Mouse (Mus musculus) embryo, embryonic 9.5 days (tissue): ENCODE measurements at regions not wholly inside any gene's neighbourhood (a gene's known extent, or its start where the extent isn't known, plus 50 kb on each side); places are given as distances from the start of the nearest gene placed in this dataset.

ENCODE experiments used
- DNase-seq: peaks from one replicate; pipeline ENCODE4 v3.0.0-alpha.2; 2017; ENCODE audit errors: extremely low spot score

DNA sequence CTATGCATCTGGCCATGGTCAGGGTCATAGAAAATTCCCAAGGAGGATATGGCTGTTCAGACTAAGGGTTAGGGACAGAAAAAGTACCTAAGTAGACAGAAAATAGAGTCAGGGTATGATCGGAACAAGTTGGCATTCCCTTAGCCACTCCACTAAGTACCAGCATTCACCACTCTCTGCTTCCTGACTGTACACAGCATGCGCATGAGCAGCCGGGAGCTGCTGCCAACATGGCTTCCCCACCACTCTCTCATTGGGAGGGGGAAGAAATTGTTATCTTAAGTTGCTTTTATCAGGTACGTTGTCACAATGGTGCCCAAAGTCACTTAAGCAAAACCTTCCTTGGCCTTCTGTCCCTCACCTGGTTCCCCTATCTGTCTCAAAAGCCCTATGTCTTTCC, 282.0 kb upstream of the Hs6st1 start:
- DNase-seq = no peak

DNA sequence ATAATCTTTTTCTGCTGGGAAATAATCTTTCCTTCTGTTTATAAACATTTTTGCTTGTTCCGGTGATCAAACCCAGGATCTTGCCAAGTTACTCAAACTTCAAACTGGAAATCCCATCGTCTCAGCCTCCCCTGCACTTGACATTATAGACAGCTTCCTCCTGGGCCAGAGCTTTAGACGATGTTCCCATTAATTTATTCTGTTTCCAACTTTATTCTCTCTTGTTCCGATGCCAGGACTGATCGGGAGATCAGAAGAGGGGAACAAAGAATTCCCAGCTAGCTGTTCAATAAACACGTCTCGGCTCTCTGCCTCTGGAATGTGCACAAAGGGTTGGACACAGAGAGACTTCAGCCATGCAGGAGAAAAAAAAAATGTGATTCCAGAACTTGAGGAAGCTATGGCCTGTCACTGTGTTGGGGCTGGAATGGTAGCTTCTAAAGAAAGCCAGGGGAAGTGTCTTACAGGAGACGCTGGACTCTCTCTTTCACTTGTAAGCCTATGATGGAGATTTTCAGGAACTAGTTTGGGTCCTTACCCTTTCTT, 281.5 kb upstream of the Hs6st1 start:
- DNase-seq = no peak

DNA sequence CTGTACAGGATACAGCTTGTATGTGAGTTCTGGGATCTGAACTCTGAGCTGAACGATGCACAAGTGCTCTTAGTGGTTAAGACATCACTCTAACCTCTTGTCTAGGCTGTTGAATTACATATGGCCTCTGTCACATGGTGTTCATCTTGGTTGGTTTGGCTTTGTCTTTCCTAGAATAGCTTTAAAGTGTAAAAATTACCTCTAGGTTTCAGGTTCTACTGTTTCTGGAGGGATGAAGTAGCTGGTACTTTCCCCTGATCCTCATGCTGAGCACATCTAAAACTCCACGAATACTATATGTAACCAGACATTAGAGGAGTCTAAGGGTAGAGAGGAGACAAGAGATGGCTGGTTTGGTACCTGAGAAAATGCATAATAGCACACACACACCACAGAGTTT, 271.1 kb upstream of the Hs6st1 start:
- no peak for DNase-seq

DNA sequence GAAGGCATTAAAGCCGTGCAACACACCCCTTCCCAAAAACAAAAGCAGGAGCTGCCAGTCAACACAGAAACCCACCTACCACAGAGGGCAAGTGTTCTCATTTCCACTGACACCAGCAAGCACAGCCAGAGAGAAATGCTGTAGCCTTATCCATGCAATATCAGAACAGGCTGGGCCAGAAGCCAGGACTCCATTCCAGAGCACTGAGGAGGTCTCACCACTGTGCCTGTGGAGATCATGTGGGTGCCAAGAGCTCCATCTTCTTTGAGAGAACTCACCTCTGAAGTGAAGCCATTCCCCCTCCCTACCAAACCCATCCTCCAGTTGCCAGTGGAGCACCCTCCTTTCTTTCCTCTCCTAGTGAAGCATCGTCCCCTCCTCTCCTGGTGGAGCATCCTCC, 270.7 kb upstream of the Hs6st1 start:
- no peak for DNase-seq

DNA sequence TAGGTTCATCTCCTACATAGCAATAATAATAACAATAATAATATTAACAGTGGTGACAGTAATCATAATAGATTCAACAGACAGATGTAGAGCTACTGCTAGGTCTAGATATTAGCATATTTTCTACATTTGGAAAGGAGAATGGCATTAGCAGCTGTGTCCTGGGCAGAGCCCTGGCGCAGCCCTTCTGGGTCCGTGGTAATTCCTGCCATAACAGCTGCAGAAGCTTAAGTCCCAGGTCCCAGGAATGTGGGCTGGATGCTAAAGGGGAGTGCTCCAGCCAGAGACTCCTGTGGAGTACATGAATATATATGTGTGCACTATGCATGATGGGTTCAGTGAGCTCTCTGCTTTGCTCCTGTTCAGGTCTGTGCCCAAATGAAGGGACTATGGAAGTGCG, 262.7 kb upstream of the Hs6st1 start:
- no peak for DNase-seq

DNA sequence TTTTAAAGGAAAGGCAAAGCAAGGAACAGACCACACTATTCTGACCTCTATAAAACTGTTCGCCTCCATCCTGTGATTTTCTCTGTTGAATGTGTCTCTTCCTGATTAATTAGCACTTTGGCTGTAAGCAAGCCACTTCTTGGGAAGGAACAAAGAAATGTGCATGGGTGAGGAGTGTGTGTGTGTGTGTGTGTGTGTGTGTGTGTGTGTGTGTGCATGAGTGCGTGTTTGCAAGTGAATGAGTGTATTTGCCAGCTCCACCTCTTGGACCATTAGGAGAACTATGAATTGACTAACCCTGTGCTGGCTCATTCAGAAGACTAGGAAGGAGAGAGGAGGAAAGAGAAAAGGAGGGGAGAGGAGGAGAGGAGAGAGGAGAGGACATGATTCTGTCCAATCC, 261.9 kb upstream of the Hs6st1 start:
- no peak for DNase-seq

DNA sequence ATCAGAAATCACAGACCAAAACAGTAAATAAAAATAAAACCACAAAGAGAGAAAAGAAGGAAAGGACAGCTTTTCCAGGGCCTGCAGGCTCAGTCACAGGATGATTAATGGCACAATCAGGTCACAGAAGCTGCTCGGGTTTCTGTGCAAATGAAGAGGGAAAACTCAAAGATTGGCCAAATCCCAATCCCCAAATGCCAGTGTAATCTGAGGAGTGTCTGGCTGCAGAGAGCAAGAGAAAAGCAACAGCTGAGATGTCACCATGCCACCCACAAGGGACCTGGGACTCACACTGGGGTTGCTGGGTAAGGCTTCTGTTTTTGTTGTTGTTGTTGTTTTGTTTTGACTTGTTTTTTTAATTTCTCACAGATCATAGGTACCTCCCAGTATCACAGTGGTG, 261.5 kb upstream of the Hs6st1 start:
- no peak for DNase-seq

DNA sequence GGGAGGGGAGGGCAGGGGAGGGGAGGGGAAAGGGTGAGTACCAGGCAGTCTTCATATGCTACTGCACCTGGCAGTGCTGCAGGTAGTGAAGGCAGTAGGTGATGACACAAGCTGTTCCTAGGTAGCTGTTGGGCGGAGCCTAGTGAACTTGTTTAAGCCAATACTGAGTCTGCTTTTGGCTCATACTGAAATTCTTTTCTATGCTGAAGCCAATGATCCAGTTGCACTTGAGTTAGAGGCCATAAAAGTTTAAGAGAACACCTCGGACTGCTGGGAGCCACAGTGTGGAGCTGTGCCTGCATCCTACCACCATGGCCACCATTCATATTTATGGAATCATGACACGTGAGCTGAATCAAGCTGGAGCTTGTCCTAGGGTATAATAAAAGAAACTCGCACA, 259.3 kb upstream of the Hs6st1 start:
- DNase-seq = no peak

DNA sequence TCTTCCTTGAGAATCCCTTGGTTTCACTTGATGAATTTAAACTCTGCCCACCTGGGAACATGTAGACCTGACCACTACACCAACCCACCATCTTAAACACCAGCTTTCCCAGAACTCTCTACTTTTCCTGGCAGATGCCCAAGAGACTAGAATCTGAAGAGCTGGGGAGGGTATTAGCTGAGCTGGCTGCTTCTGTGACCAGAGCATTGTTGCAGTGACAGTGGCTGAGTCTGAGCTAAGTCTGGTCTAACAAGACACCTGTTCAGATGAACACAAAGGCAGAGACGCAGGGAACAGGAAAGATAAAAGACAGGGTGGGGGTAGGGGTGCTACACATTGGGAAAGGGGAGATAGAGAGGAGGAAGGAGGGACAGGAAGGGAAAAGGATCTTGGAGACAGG, 258.9 kb upstream of the Hs6st1 start:
- DNase-seq = no peak

DNA sequence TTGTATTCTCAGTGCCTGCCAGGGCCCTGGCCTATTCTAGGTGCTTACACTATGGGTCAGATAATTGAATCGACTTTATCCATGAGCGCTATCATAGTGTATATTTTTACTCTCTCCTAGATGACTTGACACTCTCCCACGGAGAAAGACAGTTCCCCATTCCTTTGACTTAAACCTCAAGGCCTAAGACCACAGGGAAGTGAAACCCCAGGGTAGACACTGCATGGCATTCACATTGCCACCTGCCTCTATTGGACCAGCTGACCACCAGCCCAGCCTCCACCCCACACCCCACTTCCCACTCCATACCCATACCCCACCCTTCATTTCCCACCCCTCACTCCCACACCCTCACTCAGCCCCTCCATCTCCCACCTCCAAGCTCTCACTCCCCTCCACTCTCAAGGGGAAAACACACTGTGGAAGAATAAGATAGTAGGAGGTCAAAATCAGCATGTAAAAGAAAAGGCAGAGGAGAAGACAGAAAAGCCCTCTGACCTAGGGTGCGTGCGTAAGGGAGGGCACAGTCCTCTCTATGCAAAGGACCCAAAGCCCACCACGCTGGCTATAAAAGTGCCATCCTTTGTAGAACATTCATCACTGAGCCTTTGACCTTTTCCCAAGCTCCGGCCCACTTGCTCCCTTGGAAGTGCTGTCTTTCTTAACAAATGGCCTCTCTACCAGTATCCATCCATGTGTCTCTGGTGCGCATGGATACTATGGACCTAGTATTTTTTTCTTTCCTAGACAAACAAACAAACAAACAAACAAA, 257.4 kb upstream of the Hs6st1 start:
- peak; percentile 17 for DNase-seq

DNA sequence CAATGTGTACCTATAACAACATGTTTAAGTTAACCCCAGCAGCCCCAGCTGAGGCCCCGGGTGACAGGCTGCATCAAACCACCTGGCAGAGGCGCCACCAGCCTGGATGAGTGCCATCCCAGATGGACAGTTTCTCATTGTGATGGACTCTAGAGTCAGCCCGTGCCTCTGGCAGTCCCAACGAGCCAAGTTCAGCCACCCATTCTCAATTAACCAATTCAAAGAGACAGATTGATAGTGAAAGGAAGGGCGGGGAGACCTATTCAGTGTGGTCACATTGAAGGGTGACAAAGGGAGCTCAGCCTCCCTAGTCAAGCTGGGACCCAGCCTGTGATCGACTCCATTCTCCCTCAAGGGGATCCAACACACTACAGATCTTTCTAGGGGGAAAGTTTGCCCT, 256.8 kb upstream of the Hs6st1 start:
- peak; percentile 41 for DNase-seq

DNA sequence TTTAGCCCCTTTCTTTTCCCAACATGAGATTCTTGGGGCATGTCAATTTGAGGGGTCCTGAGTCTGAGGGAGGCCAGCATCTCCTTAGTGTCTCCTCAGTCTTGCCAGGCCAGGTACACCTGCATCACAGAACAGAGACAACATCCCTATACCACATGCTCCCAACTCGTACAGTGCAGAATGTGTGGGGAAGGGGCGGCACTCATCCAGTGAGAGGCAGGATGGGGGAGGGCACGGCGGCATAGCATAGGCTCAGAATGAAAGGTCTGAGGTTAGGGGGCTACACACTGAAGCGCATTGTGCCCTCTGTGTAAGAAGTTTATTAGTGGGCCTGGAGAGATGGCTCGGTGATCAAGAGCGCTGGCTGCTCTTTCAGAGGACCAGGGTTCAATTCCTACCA, 256.4 kb upstream of the Hs6st1 start:
- DNase-seq = no peak

DNA sequence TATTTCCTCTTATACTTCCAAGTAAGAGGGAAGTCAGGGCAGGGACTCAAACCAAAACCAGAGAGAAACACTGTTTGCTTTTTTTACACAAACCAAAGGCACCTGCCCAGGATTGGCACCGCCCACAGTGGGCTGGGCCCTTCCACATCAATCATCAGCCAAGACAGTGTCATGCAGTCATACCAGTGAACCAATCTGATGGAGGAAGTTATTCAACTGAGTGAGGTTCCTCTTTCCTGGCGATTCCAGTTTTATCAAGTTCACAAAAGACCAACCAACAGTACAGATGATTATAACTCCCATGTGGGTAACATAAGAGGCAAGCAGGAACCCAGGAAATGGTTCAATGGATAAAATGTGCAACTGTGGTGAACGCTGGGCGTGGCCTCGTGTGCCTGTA, 254.6 kb upstream of the Hs6st1 start:
- DNase-seq = no peak

DNA sequence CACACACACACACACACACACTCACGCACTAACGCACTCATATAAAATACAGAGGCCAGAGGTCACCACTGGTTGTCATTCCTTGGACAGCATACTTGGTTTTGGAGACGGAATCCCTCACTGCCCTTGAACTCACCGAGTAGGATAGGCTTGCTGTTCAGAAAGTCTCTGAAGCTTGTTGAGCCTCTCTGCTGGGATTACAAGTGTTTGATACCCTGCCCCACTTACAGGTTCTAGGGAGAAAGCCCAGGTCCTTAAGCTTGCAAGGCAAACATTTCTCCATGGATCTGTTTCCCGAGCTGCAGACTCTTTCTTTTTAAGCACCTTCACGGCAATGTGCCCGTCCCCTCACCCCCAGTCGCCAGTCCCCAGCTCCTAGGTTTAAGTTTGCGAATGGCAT, 254.0 kb upstream of the Hs6st1 start:
- DNase-seq = no peak

DNA sequence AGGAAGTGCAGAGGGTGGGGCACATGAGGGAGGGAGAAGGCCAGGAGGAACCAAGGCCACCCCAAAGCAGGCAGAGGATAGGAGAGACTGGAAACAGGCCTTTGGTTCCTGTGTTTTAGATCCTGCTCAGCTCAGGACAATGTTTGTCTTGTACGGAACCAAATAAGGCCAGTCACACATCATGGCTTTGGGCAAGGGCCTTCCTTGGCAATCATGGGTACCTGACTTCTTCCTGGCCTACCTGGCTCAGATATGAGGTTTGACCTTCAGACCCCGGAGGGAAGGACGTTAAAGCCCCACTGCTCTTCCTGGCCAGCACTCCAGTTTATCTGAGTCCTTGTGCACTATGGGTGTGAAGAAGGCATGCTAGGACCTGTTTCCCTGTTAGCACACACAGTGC, 253.4 kb upstream of the Hs6st1 start:
- no peak for DNase-seq

DNA sequence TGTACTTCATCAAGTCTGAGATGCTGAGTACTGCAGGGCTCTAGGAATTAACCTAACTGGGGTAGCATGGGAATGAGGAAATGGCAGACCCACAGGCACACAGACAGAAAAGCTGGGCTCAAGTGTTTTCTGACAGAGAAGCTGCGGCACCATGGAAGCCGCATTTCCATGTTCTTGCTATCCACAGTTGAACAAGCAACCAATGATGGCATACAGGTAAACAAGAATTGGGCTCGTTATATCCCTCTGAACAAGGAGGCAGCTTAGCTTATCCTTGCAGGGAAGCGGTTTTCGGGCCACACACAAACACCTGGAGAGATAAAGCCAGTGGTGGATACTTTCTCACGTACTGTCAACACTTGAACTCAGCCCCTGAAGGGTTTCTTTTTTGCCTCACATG, 246.4 kb upstream of the Hs6st1 start:
- no peak for DNase-seq

DNA sequence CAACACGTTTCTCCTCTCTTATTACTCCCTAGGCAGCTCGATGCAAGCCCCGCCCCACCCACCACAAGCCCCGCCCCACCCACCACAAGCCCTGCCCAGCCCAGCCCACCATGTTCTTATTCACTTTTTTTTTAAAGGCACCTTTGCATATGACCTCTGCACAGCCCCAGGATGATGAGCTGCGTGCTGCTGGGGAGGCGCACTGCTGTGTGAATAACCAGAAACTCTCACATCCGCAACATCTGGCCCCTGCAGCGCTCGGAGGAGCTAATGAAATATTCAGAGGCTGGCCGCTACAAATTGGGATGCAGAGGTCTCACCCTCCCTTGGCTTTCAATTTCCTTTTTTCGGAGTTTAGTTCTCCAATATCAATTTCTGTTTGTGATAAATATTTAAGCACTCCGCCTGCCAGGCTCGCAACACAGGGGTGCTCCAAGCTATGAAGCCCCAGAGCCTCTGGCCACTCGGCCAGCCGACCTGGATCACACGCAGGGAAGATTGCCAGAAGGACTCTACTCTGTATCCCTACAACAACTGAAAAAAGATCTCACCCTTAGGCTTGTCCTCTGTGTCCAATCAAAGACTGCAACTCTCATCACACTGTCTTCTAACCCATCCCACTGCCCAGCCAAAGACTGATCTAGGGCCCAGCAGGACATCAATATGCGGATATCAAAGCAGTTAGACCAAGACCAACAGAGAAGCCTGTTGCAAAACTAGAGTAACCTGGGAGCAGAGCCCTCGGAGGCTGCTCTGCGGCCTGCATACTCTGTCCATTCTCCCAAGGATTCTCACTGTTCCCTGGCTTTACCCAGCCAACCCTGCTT, 245.6 kb upstream of the Hs6st1 start:
- DNase-seq = no peak

DNA sequence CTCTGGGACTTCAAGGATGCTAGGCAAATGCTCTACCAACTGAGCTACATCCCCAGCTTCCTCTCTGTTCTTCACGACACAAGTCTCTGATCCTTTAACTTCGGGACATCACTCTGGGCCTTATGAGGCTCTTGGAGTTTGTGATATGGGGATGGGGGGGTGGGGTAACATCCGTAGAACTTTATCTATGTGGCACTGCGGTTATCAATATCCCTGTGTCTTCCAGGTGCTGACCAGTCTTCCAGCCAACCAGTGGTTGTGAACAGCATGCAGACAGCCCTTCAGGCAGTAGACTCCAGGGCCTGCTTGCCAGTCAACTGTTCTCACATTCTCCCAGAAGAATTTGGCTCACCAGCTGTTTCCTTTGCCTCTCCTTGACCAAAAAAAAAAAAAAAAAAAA, 244.7 kb upstream of the Hs6st1 start:
- no peak for DNase-seq

DNA sequence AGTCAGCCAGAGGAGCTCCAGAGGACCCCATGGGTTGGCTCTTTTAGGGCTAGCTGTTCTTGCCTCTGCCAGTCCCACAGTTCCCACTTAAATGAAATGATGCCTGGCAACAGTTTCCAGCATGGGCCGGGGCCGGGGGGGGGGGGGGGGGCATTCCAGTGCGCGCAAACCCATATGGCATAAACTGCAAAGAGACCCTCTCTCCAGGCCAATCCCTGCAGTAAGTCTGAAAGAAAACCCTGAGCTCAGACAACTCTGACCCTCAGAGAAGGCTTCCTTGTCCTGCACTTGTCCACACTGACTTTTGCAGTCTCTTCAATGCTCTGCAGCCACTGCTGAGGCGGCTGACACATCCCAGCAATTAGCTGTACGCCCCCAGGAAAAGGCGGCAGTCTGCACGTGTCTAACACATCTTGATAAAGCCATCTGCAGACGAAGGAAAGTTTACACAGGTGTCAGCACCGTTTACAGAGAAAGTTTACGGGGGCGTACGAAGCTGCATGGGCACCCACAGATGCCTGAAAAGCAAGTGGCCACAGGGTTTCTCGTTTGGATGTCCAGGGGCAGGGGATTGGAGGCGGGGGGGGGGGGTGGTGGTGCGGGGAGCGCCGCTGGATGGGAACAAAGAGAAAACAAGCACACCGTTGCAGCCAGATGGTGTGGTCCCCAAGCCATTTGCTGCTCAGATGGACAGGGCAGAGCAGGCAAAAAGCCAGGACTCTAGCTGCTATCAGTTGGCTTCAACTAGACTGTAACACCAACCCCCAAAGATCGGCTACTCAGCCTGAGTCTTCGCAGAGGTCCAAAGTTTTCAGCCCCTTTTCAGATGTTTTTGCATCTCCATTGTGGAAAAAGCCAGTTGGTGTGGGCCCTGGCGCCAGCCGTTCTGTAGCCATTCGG, 244.0 kb upstream of the Hs6st1 start:
- peak; percentile 39 for DNase-seq

DNA sequence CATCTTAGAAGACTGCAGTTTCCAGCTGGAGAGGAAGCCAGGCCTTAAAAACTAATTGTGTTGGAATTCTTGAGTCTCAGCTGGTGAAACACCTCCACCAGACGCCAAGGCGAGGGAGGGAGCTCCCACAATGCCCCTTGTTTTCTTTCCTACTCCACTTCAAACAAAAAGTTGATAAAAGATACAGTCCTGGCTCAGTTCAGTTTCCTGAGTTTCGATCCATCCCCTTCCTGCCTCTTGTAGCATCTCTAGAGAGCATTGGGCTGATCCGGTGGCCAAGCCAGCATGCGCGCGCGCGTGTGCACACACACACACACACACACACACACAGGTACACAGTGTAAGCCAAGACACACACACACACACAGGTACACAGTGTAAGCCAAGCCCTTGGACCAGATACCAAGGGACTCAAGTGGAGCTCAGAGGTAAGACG, 242.7 kb upstream of the Hs6st1 start:
- no peak for DNase-seq

DNA sequence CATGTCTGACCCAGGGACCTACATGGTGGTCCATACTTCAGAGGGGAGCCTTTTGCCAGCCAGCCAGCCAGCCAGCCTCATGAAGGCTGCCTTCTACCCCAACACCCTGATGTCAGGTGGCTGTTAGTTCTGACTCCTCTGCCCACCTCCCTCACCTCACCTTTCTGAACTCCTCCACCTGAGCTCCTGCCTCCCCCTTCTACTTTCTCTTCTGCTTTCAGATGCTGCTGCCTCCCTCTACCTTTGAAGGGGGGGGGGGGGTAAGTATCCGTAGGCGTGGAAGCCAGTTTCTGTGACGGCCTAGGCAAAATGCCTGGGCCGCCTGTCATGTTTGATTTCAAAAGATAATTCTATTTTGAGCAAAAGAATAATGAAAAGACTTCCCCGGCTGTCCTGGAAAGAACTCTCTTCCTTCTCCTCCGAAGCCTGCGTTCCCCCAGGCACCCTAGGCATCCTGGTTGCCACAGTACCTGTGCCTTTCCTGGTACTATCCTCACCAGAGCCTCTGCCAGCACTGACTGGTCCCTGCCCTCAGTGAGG, 241.6 kb upstream of the Hs6st1 start:
- DNase-seq = no peak

DNA sequence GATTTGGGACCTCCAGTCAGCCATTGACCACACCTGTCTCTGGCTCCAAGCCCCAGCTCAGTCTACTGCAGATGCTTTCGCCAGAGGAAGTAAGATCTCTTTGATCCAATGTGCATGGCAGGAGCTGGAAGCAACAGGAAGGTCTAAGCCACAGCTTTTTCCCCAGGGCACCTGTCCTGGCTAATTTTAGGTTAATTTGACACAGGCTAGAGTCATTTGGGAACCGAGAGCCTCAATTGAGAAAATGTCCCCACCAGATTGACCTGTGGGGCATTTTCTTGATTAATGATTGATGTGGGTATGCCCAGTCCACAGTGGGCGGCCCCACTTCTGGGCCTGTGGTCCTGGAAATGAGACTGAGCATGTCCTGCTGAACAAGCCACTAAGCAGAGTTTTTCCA, 240.7 kb upstream of the Hs6st1 start:
- no peak for DNase-seq
